Mouse (Mus musculus) lung, postnatal 0 days (tissue): ENCODE results near the gene Kank1. TPM values are rescaled to one million over a fixed set of nuclear protein-coding genes. Genes with fewer than 3 reads are reported as not detected.

ENCODE experiments used
- ATAC-seq: fragments of 200-750 bp; cut with Nextera tagmentation; 2 replicates; pipeline ENCODE4 v1.8.0; 2017; ENCODE audit warnings: moderate library complexity
- DNase-seq: peaks from one replicate; pipeline ENCODE4 v3.0.0-alpha.2; 2016; ENCODE audit warnings: low spot score
- H3K27ac ChIP-seq: fragments of 300-500 bp; sonication (generic); 2 replicates; pipeline ENCODE4 v1.5.1; 2014; ENCODE audit warnings: antibody characterized with exemption, mild to moderate bottlenecking, low read length, mixed read lengths
- H3K27me3 ChIP-seq: fragments of 300-500 bp; sonication (generic); replicated peaks from 2 replicates; pipeline ENCODE4 v1.6.1; 2014; ENCODE audit warnings: low read length, mixed read lengths; ENCODE audit not compliant: insufficient read depth
- H3K36me3 ChIP-seq: fragments of 300-500 bp; sonication (generic); 2 replicates; pipeline ENCODE4 v1.6.1; 2014; ENCODE audit warnings: low read length, mixed read lengths; ENCODE audit not compliant: insufficient read depth
- H3K4me1 ChIP-seq: fragments of 300-500 bp; sonication (generic); 2 replicates; pipeline ENCODE4 v1.6.1; 2014; ENCODE audit warnings: antibody characterized with exemption, low read depth, low read length, mixed read lengths; ENCODE audit not compliant: insufficient read depth
- H3K4me2 ChIP-seq: fragments of 300-500 bp; sonication (generic); replicated peaks from 2 replicates; pipeline ENCODE4 v1.6.1; 2014; ENCODE audit warnings: low read depth, mild to moderate bottlenecking, low read length, moderate library complexity, mixed read lengths
- H3K4me3 ChIP-seq: fragments of 300-500 bp; sonication (generic); 2 replicates; pipeline ENCODE4 v1.5.1; 2014; ENCODE audit warnings: low read depth, low read length
- H3K9ac ChIP-seq: fragments of 300-500 bp; sonication (generic); replicated peaks from 2 replicates; pipeline ENCODE4 v1.6.1; 2014; ENCODE audit warnings: low read depth, mild to moderate bottlenecking
- H3K9me3 ChIP-seq: fragments of 300-500 bp; sonication (generic); 2 replicates; pipeline ENCODE4 v1.6.1; 2016; ENCODE audit warnings: low read length, mixed read lengths
- CTCF ChIP-seq: IDR thresholded peaks from 2 replicates; pipeline ENCODE4 v1.5.1; 2016; ENCODE audit warnings: antibody characterized with exemption, mild to moderate bottlenecking
- EP300 ChIP-seq: IDR thresholded peaks from 2 replicates; pipeline ENCODE4 v1.6.1; 2016; ENCODE audit warnings: antibody characterized with exemption, mild to moderate bottlenecking, control low read depth
- WGBS: fragments of 180-500 bp; shearing (Covaris S2); extraction: QIAGEN DNeasy Blood & Tissue Kit; methylation state at CpG from one replicate; pipeline ENCODE4 v1.1.7; 2014; 5-methylcytosine and 5-hydroxymethylcytosine counted together
- polyA plus RNA-seq: library from polyadenylated mRNA; unstranded; fragments of >200 nt; fragmentation: Nextera tagmentation; extraction: Ambion mirVana; gene quantifications from 2 replicates; pipeline ENCODE4 v1.2.1, GENCODE M21; 2015

Gene Kank1
- polyA plus RNA-seq, 1 experiment from 2014 or later, result 6.9 TPM

DNA sequence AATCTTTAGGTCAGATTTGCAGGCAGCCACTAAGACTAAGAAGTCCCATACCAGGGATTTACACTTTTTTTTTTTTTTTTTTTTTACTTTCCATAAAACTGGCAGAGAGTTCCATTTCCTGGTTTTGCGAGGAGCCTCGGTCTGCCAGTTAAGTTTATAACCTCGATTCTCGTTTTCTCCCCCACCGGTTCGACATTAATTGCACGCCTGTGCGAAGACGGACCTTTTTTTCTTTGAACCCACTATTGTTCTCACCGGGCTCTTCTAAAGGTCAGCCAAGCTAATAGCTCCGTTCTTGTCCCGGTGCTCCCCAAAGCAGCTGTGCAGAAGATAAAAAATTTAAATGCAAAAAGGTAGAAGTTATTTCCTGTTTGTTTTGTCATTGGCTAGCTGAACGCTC is 12.5 kb downstream of the Kank1 start:
- ATAC-seq (no peak), DNase-seq (no peak)
- WGBS, result 68% methylated on average over 13 of the region's 13 CpGs
- no peak overlapping the region for H3K4me2 ChIP-seq
- TF ChIP-seq CTCF (no peak), EP300 (no peak)
- H3K4me3 ChIP-seq, result no peak overlapping the region
- no peaks in the 10 kb centered on the region for H3K9me3 ChIP-seq
- H3K36me3 ChIP-seq, result no peaks in the 10 kb centered on the region
- H3K27me3 ChIP-seq, result no peaks in the 10 kb centered on the region; the same call in 1 of the 2 replicates
- H3K9ac ChIP-seq, result no peak overlapping the region
- no peak overlapping the region for H3K27ac ChIP-seq
- no peaks in the 10 kb centered on the region for H3K4me1 ChIP-seq

DNA sequence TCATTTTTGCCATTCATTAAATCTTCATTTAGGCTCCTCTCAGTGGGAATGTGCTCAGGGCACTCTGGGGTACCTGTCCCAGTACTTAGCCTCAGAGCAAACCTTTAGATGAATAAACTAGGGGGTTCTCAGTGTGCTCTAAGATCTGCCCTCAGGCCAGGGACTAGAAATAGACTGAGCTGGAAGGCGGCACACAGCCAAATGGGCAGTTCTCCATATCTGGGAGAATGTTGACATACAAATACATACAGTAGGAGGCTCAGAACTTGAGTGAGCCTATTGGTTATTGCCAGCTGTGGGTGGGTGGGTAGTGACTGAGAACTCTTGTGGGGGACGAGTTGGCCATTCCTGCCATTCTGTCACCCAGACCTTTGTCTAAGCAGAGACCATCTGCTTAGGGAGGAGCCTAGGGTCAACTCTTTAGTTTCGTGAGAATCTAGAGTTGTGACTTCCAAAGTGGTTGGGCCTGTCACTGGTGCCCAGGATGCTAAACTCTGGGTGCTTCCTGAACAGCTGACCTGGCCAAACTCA is 14.9 kb downstream of the Kank1 start:
- ATAC-seq (peak; percentile 35), DNase-seq (peak; percentile 13)
- H3K4me2 ChIP-seq, result no peak overlapping the region
- no peaks in the 10 kb centered on the region; the same call in 1 of the 2 replicates for H3K27me3 ChIP-seq
- WGBS, result 51% methylated on average over 3 of the region's 3 CpGs
- H3K4me1 ChIP-seq, result no peaks in the 10 kb centered on the region
- no peaks in the 10 kb centered on the region for H3K36me3 ChIP-seq
- H3K9me3 ChIP-seq, result no peaks in the 10 kb centered on the region
- H3K27ac ChIP-seq, result no peak overlapping the region
- TF ChIP-seq EP300 (no peak), CTCF (no peak)
- H3K9ac ChIP-seq, result no peak overlapping the region
- H3K4me3 ChIP-seq, result no peak overlapping the region

DNA sequence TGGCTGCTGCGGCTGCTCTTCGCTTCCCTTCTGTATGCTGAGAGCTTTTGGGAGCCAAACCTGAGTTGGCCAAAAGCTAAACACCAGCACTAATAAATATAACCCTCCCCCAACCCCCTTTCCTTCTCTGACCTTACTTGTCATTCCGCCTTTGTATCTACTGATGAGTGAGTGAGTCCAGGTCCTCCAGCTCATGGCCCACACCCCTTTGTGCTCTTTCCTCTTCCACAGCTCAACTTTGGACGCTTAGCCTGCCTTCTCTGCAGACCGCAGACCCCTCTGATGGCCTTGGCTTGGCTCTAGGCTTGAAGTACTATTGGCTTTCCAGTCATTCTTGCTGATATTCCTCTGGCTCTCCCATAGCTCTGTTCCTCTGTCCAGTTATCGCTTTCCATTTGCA is 16.4 kb downstream of the Kank1 start:
- H3K27me3 ChIP-seq, result no peaks in the 10 kb centered on the region; the same call in 1 of the 2 replicates
- no peaks in the 10 kb centered on the region for H3K4me1 ChIP-seq
- H3K36me3 ChIP-seq, result no peaks in the 10 kb centered on the region
- H3K4me2 ChIP-seq, result no peak overlapping the region
- no peaks in the 10 kb centered on the region for H3K9me3 ChIP-seq
- ATAC-seq (no peak), DNase-seq (no peak)
- no peak overlapping the region for H3K27ac ChIP-seq
- TF ChIP-seq CTCF (no peak), EP300 (no peak)
- H3K4me3 ChIP-seq, result no peak overlapping the region
- WGBS, result 78% methylated on average over 6 of the region's 6 CpGs
- H3K9ac ChIP-seq, result no peak overlapping the region

DNA sequence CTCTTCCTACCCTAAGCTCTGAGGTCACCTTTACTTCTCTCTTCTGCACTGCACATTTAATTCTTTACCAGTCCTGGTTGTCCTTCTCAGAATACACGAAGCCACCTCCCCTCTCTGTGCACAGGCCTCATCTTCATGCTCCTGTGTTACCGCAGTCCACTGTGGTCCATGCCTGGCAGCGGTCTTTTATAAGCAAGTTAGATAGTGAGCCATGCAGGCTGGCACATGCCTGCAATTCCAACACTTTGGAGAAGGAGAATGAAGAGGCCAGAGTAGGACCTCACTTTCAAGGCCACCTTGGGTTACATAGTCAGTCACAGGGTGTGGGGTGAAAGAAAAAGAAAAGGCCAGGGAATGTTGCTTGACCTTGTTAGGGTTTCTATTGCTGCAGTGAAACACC is 16.9 kb downstream of the Kank1 start:
- ATAC-seq, result no peak
- H3K9ac ChIP-seq, result no peak overlapping the region

DNA sequence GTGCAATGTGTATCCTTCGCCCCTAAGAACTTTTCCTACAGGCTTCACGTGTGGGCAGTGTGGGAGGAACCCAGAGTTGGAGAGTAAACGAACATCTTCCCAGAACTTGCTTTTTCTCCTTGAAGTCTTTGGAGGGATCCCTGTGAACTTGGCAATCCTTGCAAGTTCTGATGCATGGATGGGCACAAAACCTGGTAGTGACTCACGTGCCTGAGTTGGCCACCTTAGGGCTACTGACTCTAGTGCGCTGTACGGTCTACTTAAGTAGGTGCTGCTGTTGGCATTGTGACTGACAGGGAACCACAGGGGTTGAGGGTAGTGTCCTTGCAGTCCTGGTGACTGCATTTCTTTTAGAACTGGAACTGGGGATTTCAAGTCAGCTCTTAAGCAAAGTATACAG is 21.5 kb downstream of the Kank1 start:
- Histone ChIP-seq H3K4me1 (no peaks in the 10 kb centered on the region), H3K4me2 (no peak overlapping the region), H3K27ac (no peak overlapping the region), H3K9me3 (no peaks in the 10 kb centered on the region), H3K36me3 (no peaks in the 10 kb centered on the region), H3K9ac (no peak overlapping the region), H3K4me3 (no peak overlapping the region), H3K27me3 (no peaks in the 10 kb centered on the region)
- DNase-seq, result no peak
- ATAC-seq, result no peak
- 76% methylated on average over 6 of the region's 6 CpGs for WGBS
- no peak for TF ChIP-seq CTCF
- no peak for TF ChIP-seq EP300

More for the DNA sequence above, 16.9 kb downstream of the Kank1 start:
- no peak overlapping the region for H3K4me3 ChIP-seq
- DNase-seq, result no peak
- WGBS, result 95% methylated on average over 3 of the region's 3 CpGs
- no peak overlapping the region for H3K4me2 ChIP-seq
- H3K27me3 ChIP-seq, result no peaks in the 10 kb centered on the region; the same call in 1 of the 2 replicates
- H3K36me3 ChIP-seq, result no peaks in the 10 kb centered on the region
- H3K4me1 ChIP-seq, result no peaks in the 10 kb centered on the region
- TF ChIP-seq EP300 (no peak), CTCF (no peak)
- no peak overlapping the region for H3K27ac ChIP-seq
- no peaks in the 10 kb centered on the region for H3K9me3 ChIP-seq

DNA sequence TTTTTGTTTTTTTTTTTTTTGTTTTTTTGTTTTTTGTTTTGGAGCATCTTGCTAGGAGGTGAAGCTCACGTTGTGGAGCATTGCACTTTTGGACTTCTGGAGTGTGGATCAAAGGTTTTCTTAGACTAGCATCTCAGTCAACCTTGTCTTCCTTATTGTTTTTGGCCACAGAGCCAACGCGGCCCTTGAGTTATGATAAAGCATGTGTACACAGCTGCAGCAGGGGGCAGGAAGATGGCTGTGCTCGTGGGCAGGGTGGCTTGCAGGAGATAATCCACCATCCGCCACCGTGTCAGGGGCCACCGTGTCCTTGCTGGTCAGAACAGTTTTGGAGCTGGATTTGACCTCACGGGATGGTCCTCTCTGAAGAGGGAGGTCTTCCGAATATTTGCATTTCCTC is 29.4 kb downstream of the Kank1 start:
- DNase-seq (no peak), ATAC-seq (no peak)
- no peak for TF ChIP-seq EP300
- no peak for TF ChIP-seq CTCF
- Histone ChIP-seq H3K4me2 (no peak overlapping the region), H3K27me3 (no peaks in the 10 kb centered on the region), H3K4me1 (no peaks in the 10 kb centered on the region), H3K9ac (no peak overlapping the region), H3K36me3 (no peaks in the 10 kb centered on the region), H3K27ac (no peak overlapping the region), H3K9me3 (no peaks in the 10 kb centered on the region), H3K4me3 (no peak overlapping the region)
- 51% methylated on average over 9 of the region's 9 CpGs for WGBS

DNA sequence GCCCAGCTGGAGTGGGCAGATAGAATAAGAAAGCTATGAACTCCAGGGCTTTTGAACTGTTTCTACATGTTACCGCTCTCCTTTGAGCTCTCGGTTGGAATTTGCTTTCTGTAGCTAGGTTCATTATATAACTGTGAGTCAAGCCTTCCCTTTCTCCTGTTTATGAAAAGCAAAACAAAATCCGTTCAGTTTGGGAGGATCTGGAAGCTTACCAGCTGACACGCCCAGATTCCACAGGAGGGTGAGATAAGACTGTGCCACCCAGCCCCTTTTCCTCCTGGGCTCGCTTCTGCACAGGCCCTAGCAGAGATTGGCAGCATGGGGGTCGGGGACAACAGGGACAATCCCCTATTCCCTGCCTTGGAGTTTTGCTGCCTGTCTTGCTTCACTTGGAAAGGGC is 30.5 kb downstream of the Kank1 start:
- DNase-seq (peak; percentile 40), ATAC-seq (no peak)
- no peaks in the 10 kb centered on the region for H3K27me3 ChIP-seq
- H3K4me2 ChIP-seq, result no peak overlapping the region
- no peaks in the 10 kb centered on the region for H3K9me3 ChIP-seq
- no peaks in the 10 kb centered on the region for H3K36me3 ChIP-seq
- H3K27ac ChIP-seq, result no peak overlapping the region
- no peak overlapping the region for H3K4me3 ChIP-seq
- no peak overlapping the region for H3K9ac ChIP-seq
- TF ChIP-seq EP300, result no peak
- no peak for TF ChIP-seq CTCF
- 30% methylated on average over 6 of the region's 6 CpGs for WGBS
- H3K4me1 ChIP-seq, result no peaks in the 10 kb centered on the region
